Mouse (Mus musculus): ENCODE results near the gene St6galnac3.

GRCm38 (mm10) chr3:153582065-153582464, 142.9 kb downstream of the St6galnac3 start:
- TF ChIP-seq CTCF (IDR thresholded peaks at IDR 0.05; ENCODE audit: control insufficient read depth, insufficient read depth, insufficient read length) (no peak), USF1 (IDR thresholded peaks at IDR 0.05; ENCODE audit: low read depth) (no peak), CEBPB (IDR thresholded peaks at IDR 0.05; ENCODE audit: low read depth) (no peak), FOSL1 (IDR thresholded peaks at IDR 0.05; ENCODE audit: insufficient read depth, low read length, poor library complexity, severe bottlenecking) (no peak), MYOG (IDR thresholded peaks at IDR 0.05; ENCODE audit: control insufficient read depth, extremely low read depth, insufficient read length) (no peak)
